Mouse (Mus musculus) bone marrow, adult 2 months (tissue): Measurements from ENCODE around the gene Coa5. TPM values are rescaled to one million over a fixed set of nuclear protein-coding genes. Genes with fewer than 3 reads are reported as not detected.

Experiments
- H3K27ac ChIP-seq: fragments of 200-500 bp; 2 replicates; pipeline ENCODE4 v1.5.1; 2012; ENCODE audit warnings: low read depth, mild to moderate bottlenecking, control low read depth, inconsistent platforms, low read length; ENCODE audit not compliant: control insufficient read depth, poor library complexity, insufficient read depth
- H3K4me1 ChIP-seq: fragments of 200-500 bp; 2 replicates; pipeline ENCODE4 v1.6.1; 2011; ENCODE audit warnings: low read length; ENCODE audit not compliant: control insufficient read depth, insufficient read depth
- H3K4me3 ChIP-seq: fragments of 200-500 bp; replicated peaks from 2 replicates; pipeline ENCODE3; 2011; ENCODE audit warnings: mild to moderate bottlenecking, low read depth, low read length, control low read depth; ENCODE audit not compliant: control insufficient read depth
- CTCF ChIP-seq: fragments of 200-500 bp; IDR thresholded peaks from 2 replicates; pipeline ENCODE4 v1.5.1; 2011; ENCODE audit warnings: low read length, control low read depth; ENCODE audit not compliant: control insufficient read depth, insufficient read depth
- POLR2A ChIP-seq: fragments of 200-500 bp; IDR thresholded peaks from 2 replicates; pipeline ENCODE4 v1.6.1; 2011; ENCODE audit warnings: low read depth, mild to moderate bottlenecking, control low read depth, low read length, borderline replicate concordance; ENCODE audit not compliant: control insufficient read depth
- WGBS: fragments of 180-500 bp; shearing (Covaris S2); methylation state at CpG from one replicate; pipeline ENCODE4 v1.1.7; 2018; 5-methylcytosine and 5-hydroxymethylcytosine counted together
- polyA plus RNA-seq: library from polyadenylated mRNA; stranded (reverse); fragments of >200 nt; gene quantifications from 2 replicates; pipeline ENCODE4 v1.2.4, GENCODE M21; 2011; ENCODE audit warnings: low replicate concordance; ENCODE audit not compliant: missing spikeins, insufficient read depth, insufficient read length

Coa5 gene
- 26.6 and 28.4 TPM in 2 replicates for polyA plus RNA-seq

DNA sequence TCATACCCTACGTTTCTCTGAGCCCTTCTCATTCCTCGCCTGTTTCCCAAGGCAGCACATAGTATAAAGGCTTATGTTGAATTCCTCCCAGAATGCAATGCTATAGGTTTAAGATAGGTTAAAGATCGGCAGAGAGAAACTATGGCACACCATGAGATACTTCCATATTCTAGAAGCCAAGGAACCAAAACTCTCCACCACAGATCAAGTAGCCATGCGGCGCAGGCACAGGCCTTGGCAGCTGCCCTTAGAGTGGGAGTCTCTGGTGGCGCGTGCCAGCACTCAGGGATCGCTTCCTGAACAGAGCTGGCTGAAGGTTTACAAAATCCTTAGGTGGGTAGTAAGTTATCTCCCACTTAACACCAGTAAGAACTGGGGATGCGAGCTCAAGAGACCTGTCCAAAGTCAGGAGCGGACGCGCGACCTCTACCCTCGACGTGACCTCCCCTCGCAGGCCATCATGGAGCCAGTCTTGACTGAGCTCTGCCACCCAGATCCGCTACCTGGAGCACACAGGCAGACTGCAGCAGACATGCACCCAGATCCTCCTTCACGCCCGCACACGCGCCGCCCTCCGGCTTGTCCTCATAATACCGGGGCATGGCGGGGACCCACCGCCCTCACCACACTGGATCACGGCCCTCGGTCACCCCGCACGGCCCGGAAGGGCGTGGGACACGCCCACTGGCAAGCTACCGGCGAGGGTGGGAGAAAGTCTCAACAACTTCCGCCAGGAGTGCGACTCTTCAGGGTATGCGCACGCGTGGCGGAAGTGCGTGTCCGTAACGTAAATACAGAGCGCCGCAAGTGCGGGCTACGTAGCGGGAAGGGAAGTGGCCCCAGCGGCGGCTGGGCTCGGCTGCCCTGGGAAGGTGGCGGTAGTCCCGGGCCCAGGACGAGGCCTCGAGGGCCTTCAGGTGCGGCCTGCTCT is at the start of gene Coa5, which contains the start of gene Unc50:
Gene Coa5, minus strand, starts transcription at position 738 of the 931 bp plus-strand sequence.
Gene Unc50, plus strand, starts transcription at position 774 of the 931 bp plus-strand sequence.
- Histone ChIP-seq H3K27ac (peak within 1 kb of the TSS; percentile 88), H3K4me1 (peaks cover 2% of the 10 kb centered on the region), H3K4me3 (peak within 1 kb of the TSS; percentile 96)
- WGBS, result 1% methylated on average over 57 of the region's 57 CpGs
- no peak for TF ChIP-seq CTCF
- TF ChIP-seq POLR2A, result peak; percentile 87; the same call in 1 of the 2 replicates

DNA sequence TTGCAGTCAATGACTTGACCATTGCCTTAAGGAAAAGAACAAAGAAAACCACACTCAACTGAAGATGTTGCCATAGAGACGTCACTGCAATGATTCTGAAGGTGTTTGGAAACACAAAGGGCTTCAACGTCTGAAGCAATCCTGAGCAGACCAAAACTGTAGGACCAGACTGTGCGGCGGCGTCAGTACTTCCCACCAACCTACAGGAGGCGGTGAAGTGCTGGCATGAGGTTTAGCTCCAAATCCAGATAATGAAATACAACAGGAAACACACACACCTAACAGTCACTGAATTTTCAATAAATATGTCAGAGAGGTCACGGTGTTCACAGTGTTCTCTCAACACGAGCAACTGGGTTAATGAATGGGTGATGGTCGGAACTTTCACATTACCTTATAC is 49.2 kb upstream of the Coa5 start:
- WGBS, result 14% methylated on average over 9 of the region's 9 CpGs
- Histone ChIP-seq H3K4me3 (no peak overlapping the region), H3K27ac (no peak overlapping the region), H3K4me1 (peaks cover 6% of the 10 kb centered on the region)
- TF ChIP-seq POLR2A (no peak), CTCF (peak; percentile 67)

- Histone ChIP-seq H3K4me1 (peaks cover 8% of the 10 kb centered on the region), H3K4me3 (no peak overlapping the region), H3K27ac (no peak overlapping the region)
Measured at GRCm38 (mm10) chr1:37478416-37478815, 48.5 kb upstream of the Coa5 start.

DNA sequence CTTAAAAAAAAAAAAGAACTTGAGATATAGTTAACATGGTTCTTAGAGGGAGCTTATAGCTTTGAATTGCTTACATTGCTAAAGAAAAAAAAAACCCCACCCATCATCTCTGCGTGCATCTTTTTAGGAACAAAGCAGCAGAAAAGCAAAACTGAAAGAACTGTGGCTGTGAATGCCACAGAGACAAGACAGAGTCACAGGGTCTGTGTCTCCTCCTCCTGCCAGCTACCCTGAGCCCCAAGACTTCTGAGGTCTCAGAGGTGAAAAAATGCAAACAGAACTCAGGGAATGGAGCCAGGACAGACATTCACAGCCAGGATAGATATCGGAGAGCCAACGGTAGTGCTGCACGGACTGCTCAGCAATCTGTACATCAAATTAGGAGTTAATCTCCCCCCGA is 48.0 kb upstream of the Coa5 start:
- peak overlapping the region; percentile 55 for H3K4me3 ChIP-seq
- peaks cover 8% of the 10 kb centered on the region for H3K4me1 ChIP-seq
- TF ChIP-seq POLR2A, result no peak
- TF ChIP-seq CTCF, result no peak
- 10% methylated on average over 5 of the region's 5 CpGs for WGBS
- peak overlapping the region; percentile 37; the same call in 1 of the 2 replicates for H3K27ac ChIP-seq

More at GRCm38 (mm10) chr1:37478416-37478815, 48.5 kb upstream of the Coa5 start:
- WGBS, result 2% methylated on average over 7 of the region's 7 CpGs
- TF ChIP-seq CTCF (no peak), POLR2A (no peak)

DNA sequence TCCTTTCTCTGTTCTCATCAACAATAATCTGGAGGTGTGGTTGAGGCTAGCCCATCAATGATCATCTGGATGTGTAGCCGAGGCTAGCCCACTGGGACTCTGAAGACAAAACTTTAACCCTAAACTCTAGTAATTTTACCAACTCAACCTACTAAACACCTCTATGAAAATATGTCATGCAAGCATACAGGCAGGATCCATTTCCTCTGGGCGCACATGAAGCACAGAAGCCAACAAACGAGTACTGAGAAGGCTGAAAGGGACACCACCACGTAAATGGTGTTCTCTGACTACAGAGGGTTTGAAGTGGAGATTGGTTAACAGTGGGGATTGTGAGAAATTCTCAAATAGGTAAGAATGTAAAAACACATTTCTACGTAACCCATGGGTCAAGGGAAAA is 47.3 kb upstream of the Coa5 start:
- Histone ChIP-seq H3K4me1 (peaks cover 12% of the 10 kb centered on the region), H3K4me3 (no peak overlapping the region), H3K27ac (no peak overlapping the region)
- WGBS, result 83% methylated on average over 5 of the region's 5 CpGs
- TF ChIP-seq POLR2A (no peak), CTCF (no peak)

DNA sequence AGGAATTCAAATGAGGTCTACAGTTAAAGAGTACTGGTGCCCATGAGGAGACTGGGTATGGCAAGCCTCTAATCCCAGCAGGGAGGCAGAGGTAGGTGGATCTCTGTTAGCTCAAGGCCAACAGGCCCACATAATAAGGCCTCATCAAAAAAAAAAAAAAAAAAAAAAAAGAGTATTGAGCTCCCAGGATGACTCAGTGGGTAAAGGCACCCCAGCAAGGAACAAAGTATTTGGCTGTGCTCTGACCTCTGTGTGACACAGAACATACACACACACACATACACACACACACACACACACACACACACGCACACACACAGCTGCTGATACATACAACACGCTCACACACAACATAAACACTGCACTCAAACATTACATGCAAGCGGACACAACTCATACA is 45.4 kb upstream of the Coa5 start:
- 80% methylated on average over 3 of the region's 3 CpGs for WGBS
- TF ChIP-seq CTCF (no peak), POLR2A (no peak)
- Histone ChIP-seq H3K4me1 (peaks cover 14% of the 10 kb centered on the region), H3K27ac (no peak overlapping the region), H3K4me3 (no peak overlapping the region)

DNA sequence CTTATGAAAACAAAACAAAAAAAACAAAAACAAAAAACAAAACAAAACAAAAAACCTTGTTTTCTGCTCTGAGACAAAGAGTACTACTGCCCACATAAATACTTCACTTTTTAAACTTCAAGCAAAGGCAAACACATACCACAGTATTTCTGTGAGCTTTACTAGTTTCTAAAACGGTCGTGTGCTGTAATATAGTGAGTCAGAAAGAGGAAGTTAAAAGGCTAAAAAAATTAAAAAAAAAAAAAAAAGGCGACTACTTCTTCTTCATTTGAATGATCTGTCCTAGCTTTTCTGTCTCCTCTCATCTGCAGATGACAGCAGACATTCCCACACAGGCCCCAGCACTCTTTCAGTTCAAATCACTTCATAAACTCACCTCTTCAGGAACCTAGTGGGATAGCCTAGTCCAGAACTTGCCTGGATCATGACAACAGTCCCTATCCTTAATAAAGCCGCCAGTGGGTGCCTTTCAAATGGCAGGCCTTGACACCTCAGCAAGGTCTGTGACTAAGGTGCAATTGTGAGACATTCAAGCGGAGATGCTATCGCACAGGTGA is 44.8 kb upstream of the Coa5 start:
- no peak overlapping the region; the same call in 1 of the 2 replicates for H3K27ac ChIP-seq
- WGBS, result 46% methylated on average over 6 of the region's 6 CpGs

DNA sequence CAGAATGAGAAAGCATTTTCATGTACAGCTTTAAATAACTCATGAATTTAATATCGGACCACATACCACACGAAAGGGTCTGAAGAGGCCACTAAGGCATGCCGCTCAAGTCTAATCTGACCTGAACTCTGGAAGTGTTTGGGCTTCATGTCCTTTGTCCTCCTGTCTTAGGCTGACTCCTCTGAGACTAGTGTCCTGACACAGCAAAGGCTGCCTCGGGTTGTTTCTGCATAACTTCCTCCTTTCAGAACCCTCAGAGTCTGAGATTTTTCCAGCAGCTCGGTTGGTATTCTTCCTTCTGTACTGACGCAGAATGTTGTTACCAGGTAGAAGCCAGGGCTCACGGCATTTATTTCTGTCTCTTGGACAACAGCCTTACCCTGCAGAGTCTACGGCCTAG is 44.1 kb upstream of the Coa5 start:
- WGBS, result 13% methylated on average over 8 of the region's 8 CpGs
- Histone ChIP-seq H3K27ac (peak overlapping the region; percentile 59; the same call in 1 of the 2 replicates), H3K4me3 (no peak overlapping the region), H3K4me1 (peaks cover 12% of the 10 kb centered on the region)
- TF ChIP-seq POLR2A, result no peak
- TF ChIP-seq CTCF, result no peak

More for the DNA sequence above, 44.8 kb upstream of the Coa5 start:
- TF ChIP-seq CTCF, result no peak
- Histone ChIP-seq H3K4me3 (no peak overlapping the region), H3K4me1 (peaks cover 13% of the 10 kb centered on the region)
